Mouse (Mus musculus) hindbrain, embryonic 12.5 days (tissue): ENCODE measurements around the gene BC048562. TPM values are rescaled to one million over a fixed set of nuclear protein-coding genes. Genes with fewer than 3 reads are reported as not detected.

Source experiments
- ATAC-seq: fragments of 200-750 bp; cut with Nextera tagmentation; 2 replicates; pipeline ENCODE4 v1.8.0; 2017; ENCODE audit warnings: moderate TSS enrichment; ENCODE audit not compliant: low FRiP score
- H3K27ac ChIP-seq: fragments of 300-500 bp; sonication (generic); 2 replicates; pipeline ENCODE4 v1.5.1; 2016; ENCODE audit warnings: mild to moderate bottlenecking
- H3K27me3 ChIP-seq: fragments of 300-500 bp; sonication (generic); 2 replicates; pipeline ENCODE4 v1.6.1; 2016; ENCODE audit warnings: mild to moderate bottlenecking
- H3K36me3 ChIP-seq: fragments of 300-500 bp; sonication (generic); 2 replicates; pipeline ENCODE4 v1.6.1; 2016; ENCODE audit warnings: mild to moderate bottlenecking
- H3K4me1 ChIP-seq: fragments of 300-500 bp; sonication (generic); 2 replicates; pipeline ENCODE4 v1.6.1; 2016
- H3K4me2 ChIP-seq: fragments of 300-500 bp; sonication (generic); replicated peaks from 2 replicates; pipeline ENCODE4 v1.6.1; 2016; ENCODE audit warnings: mild to moderate bottlenecking
- H3K4me3 ChIP-seq: fragments of 300-500 bp; sonication (generic); 2 replicates; pipeline ENCODE4 v1.5.1; 2016; ENCODE audit warnings: mild to moderate bottlenecking
- H3K9ac ChIP-seq: fragments of 300-500 bp; sonication (generic); 2 replicates; pipeline ENCODE4 v1.6.1; 2016; ENCODE audit warnings: mild to moderate bottlenecking, moderate library complexity
- H3K9me3 ChIP-seq: fragments of 300-500 bp; sonication (generic); replicated peaks from 2 replicates; pipeline ENCODE4 v1.6.1; 2016; ENCODE audit warnings: mild to moderate bottlenecking
- WGBS: fragments of 180-500 bp; shearing (Covaris S2); methylation state at CpG from one replicate; pipeline ENCODE4 v1.1.7; 2016; 5-methylcytosine and 5-hydroxymethylcytosine counted together
- polyA plus RNA-seq: library from polyadenylated mRNA; unstranded; fragments of >200 nt; fragmentation: Nextera tagmentation; extraction: Ambion mirVana; gene quantifications from 2 replicates; pipeline ENCODE4 v1.2.1, GENCODE M21; 2016

Gene BC048562
- polyA plus RNA-seq, 1 experiment from 2014 or later = not detected

DNA sequence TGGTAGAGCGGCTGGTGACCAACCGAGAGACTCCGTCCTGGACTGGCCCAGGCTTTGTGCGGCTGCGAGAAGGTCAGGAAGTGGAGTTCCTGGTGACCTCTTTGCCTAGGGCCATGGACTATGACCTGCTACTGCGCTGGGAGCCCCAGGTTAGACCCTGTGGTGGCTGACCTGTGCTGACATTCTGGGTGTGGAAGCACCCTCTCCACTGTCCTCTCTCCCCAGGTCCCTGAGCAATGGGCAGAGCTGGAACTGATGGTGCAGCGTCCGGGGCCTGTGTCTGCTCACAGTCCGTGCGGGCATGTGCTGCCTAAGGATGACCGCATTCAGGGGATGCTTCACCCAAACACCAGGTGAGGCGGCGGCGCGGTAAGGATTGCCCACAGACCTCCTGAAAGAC lies 47.7 kb downstream of the BC048562 start:
- Histone ChIP-seq H3K27me3 (no peaks in the 10 kb centered on the region), H3K4me2 (no peak overlapping the region), H3K4me1 (peaks cover 16% of the 10 kb centered on the region), H3K4me3 (no peak overlapping the region), H3K36me3 (peaks cover 52% of the 10 kb centered on the region), H3K9ac (no peak overlapping the region), H3K27ac (no peak overlapping the region), H3K9me3 (no peaks in the 10 kb centered on the region)
- ATAC-seq = no peak
- WGBS = 95% methylated on average over 15 of the region's 15 CpGs

DNA sequence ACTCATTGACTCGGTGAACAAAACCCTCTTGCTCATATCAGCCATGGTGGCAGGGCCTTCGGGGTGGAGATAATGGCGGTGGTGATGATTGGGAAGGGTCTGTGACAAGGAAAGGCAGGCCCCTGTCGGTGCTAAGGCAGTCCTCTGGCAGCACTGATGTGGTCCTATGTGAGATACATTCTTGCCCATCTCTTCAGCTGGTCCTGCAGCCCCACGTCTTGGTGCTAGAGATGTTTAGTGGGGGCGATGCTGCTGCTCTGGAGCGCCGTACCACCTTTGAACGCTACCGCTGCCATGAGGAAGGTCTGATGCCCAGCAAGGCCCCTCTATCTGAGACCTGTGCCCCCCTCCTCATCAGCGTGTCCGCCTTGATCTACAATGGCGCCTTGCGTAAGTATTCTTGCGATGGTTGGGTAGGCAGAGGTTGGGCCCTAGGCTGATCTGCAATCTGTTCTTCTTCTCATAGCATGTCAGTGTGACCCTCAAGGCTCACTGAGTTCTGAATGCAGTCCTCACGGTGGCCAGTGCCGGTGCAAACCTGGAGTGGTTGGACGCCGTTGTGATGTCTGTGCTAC lies 49.1 kb downstream of the BC048562 start:
- ATAC-seq = no peak
- Histone ChIP-seq H3K9me3 (no peaks in the 10 kb centered on the region), H3K9ac (no peak overlapping the region), H3K4me2 (no peak overlapping the region), H3K27ac (no peak overlapping the region), H3K36me3 (peaks cover 54% of the 10 kb centered on the region), H3K4me1 (peaks cover 12% of the 10 kb centered on the region), H3K4me3 (no peak overlapping the region), H3K27me3 (no peaks in the 10 kb centered on the region)
- WGBS = 94% methylated on average over 19 of the region's 19 CpGs

DNA sequence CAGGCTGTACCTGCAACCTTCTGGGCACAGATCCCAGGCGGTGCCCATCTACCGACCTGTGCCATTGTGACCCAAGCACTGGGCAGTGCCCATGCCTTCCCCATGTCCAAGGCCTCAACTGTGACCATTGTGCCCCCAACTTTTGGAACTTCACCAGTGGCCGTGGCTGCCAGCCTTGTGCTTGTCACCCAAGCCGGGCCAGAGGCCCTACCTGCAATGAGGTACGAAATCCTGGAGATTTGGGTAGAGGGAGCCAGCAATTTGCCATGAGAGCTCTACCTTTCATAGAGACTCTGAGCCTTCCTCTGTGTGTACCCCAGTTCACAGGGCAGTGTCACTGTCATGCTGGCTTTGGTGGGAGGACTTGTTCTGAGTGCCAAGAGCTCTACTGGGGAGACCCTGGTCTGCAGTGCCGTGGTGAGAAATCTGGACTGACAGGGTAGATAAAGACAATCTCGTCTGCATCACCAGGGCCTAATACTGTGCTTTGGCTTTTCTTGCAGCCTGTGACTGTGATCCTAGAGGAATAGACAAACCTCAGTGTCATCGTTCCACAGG lies 50.8 kb downstream of the BC048562 start:
- Histone ChIP-seq H3K27ac (no peak overlapping the region), H3K4me1 (peaks cover 19% of the 10 kb centered on the region), H3K9me3 (no peaks in the 10 kb centered on the region), H3K4me3 (no peak overlapping the region), H3K9ac (no peak overlapping the region), H3K27me3 (no peaks in the 10 kb centered on the region), H3K4me2 (no peak overlapping the region), H3K36me3 (peaks cover 54% of the 10 kb centered on the region)
- no peak for ATAC-seq
- 93% methylated on average over 8 of the region's 8 CpGs for WGBS

DNA sequence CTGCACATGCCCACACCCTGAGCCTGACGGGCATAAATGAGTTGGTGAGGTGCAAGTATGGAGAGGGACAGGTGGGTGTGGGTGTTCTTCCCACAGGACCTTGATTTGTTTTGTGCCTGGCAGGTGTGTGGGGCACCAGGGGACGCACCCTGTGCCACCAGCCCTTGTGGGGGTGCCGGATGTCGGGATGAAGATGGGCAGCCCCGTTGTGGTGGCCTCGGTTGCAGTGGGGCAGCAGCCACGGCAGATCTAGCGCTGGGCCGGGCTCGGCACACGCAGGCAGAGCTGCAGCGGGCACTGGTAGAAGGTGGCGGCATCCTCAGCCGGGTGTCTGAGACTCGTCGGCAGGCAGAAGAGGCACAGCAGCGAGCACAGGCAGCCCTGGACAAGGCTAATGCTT lies 52.1 kb downstream of the BC048562 start:
- peaks cover 60% of the 10 kb centered on the region for H3K36me3 ChIP-seq

DNA sequence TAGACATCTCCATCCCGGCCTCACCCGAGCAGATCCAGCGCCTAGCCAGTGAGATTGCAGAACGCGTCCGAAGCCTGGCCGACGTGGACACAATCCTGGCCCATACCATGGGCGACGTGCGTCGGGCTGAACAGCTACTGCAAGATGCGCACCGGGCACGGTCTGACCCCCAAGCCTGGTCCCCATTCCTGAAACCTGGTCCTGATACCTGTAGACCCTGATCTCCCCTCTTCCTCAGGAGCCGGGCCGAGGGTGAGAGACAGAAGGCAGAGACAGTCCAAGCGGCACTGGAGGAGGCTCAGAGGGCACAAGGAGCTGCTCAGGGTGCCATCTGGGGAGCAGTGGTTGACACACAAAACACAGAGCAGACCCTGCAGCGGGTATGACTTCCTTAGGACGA lies 52.9 kb downstream of the BC048562 start:
- Histone ChIP-seq H3K27me3 (no peaks in the 10 kb centered on the region), H3K9me3 (no peaks in the 10 kb centered on the region), H3K4me3 (no peak overlapping the region), H3K27ac (peak overlapping the region; percentile 95; the same call in 1 of the 2 replicates), H3K4me2 (no peak overlapping the region), H3K9ac (no peak overlapping the region), H3K4me1 (peaks cover 25% of the 10 kb centered on the region), H3K36me3 (peaks cover 62% of the 10 kb centered on the region)
- 95% methylated on average over 20 of the region's 20 CpGs for WGBS
- ATAC-seq = no peak

More for the DNA sequence above, 52.1 kb downstream of the BC048562 start:
- no peak for ATAC-seq
- H3K27me3 ChIP-seq = no peaks in the 10 kb centered on the region
- H3K4me2 ChIP-seq = no peak overlapping the region
- peaks cover 25% of the 10 kb centered on the region for H3K4me1 ChIP-seq
- no peak overlapping the region for H3K4me3 ChIP-seq
- H3K9ac ChIP-seq = no peak overlapping the region
- H3K27ac ChIP-seq = no peak overlapping the region
- no peaks in the 10 kb centered on the region for H3K9me3 ChIP-seq
- WGBS = 97% methylated on average over 17 of the region's 17 CpGs

DNA sequence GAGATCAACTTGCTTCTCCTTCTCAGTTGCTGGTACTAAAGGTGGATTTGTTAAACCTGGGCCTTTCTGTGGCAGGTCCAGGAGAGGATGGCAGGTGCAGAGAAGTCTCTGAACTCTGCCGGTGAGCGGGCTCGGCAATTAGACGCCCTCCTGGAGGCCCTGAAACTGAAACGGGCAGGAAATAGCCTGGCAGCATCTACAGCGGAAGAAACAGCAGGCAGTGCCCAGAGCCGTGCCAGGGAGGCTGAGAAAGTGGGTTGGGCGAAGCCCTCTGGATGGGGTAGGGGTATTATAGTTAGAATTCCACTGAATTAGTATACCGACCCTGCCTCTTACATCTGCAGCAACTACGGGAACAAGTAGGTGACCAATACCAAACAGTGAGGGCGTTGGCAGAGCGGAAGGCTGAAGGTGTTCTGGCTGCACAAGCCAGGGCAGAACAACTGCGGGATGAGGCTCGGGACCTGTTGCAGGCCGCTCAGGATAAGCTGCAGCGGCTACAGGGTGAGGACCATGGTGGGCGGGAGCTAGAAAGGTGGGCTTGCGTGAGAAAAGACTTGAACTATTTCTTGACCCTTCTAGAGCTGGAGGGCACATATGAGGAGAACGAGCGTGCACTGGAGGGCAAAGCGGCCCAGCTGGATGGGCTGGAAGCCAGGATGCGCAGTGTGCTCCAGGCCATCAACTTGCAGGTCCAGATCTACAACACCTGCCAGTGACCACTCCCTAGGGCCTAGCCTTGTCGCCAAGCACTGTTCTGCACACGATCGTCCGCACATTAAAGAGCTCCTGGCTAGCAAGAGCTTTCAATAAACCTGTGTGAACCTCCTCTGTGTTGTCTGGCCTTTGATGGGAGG lies 53.6 kb downstream of the BC048562 start:
- Histone ChIP-seq H3K4me1 (peaks cover 25% of the 10 kb centered on the region), H3K4me2 (peak overlapping the region; percentile 91), H3K9me3 (no peaks in the 10 kb centered on the region), H3K4me3 (peak overlapping the region; percentile 97), H3K36me3 (peaks cover 65% of the 10 kb centered on the region), H3K27ac (peak overlapping the region; percentile 95), H3K9ac (peak overlapping the region; percentile 97), H3K27me3 (no peaks in the 10 kb centered on the region)
- peak; percentile 73; the same call in 1 of the 2 replicates for ATAC-seq
- 68% methylated on average over 26 of the region's 26 CpGs for WGBS

DNA sequence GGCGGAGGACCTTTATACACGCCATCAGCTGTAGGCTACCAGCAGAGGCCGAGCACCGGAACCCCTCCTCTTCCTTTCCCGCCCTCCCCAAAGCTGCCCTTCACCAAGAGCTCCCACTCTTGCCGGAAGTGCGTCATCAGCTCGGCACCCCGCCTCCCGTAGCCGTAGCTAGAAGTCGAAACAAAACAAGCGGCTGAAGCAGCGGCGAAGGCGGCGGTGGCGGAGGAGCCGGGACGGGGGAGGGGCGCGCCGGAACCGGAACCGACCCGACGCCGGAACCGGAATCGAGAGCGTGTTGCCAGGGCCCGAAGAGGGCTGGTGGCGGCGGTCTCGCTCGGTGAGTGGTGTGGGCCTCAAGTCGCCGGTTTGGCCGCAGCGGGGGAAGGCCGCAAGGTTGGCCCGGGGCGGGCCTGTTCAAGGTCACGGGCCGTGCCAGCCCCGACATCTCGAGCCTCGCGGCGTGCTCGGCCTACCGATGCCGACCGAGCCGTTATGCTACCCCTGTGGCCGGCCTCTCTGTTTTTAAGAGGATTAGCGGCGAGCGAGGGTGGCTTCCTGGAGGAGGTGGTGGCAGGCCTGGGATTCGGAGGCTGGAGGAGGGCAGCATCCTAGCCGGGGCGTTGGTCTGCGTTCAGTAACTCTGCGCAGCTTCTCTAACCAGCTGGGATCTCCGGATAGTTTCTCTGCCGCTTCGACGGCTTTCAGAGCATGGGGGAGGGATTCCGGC lies 54.4 kb downstream of the BC048562 start, which contains the start of gene Usp19:
TSS of gene Usp19 (plus strand) at position 44 of the 727 bp plus-strand sequence.
- H3K27me3 ChIP-seq = no peaks in the 10 kb centered on the region
- peak within 1 kb of the TSS; percentile 97 for H3K4me3 ChIP-seq
- WGBS = under 1% methylated on average over 69 of the region's 69 CpGs
- peaks cover 65% of the 10 kb centered on the region for H3K36me3 ChIP-seq
- ATAC-seq = peak; percentile 97
- H3K4me2 ChIP-seq = peak within 1 kb of the TSS; percentile 91
- no peaks in the 10 kb centered on the region for H3K9me3 ChIP-seq
- peaks cover 25% of the 10 kb centered on the region for H3K4me1 ChIP-seq
- peak within 1 kb of the TSS; percentile 95 for H3K27ac ChIP-seq
- H3K9ac ChIP-seq = peak within 1 kb of the TSS; percentile 97

DNA sequence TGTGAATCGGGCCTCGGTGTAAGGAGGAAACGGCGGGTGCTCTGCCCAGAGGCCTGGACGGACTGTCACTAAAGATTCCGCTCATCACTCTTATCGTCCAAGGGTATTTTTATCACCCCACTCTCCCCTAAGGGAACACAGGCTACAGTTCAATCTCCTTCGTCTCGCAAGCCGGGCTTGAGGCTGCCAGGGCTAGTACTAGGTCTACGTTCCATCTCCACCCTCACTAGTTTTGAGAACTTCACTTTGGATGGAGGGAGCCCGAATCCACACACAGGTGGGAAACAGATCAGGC lies 55.0 kb downstream of the BC048562 start:
- Histone ChIP-seq H3K4me1 (peaks cover 25% of the 10 kb centered on the region), H3K4me3 (peak overlapping the region; percentile 97), H3K4me2 (peak overlapping the region; percentile 91), H3K9ac (peak overlapping the region; percentile 97), H3K27ac (peak overlapping the region; percentile 95), H3K27me3 (no peaks in the 10 kb centered on the region), H3K36me3 (peaks cover 65% of the 10 kb centered on the region), H3K9me3 (no peaks in the 10 kb centered on the region)
- WGBS = 13% methylated on average over 12 of the region's 12 CpGs
- no peak for ATAC-seq

DNA sequence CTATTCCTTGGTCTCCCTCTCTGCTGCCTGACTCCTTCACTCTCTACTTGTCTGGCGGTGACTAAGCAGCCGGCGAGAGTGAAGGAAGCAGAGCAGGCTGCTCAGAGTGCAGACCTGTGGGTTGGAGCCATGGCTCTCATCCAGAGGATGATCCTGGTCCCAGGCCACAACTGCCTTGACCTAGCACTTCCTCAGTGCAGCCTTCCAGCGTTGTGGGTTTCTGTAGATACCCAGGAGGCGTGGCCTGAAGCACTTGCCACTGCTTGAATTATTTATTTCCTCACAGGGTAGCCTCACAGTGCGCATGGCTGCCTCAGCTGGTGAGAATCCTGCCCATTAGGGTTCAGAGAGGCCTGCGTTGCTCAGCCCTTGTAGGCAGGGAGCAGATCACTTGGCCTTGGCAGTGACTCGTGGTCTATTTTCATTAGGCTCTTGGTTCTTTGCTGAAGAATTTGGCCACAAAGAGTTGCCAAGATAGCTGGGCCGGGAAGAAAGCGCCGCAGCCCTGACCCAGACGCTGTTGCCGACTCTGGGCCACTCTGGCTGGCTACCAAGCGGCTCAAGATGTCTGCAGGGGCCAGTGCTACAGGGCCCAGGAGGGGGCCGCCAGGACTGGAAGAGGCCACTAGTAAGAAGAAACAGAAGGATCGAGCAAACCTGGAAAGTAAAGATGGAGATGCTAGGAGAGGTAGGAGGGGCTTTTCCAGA lies 55.9 kb downstream of the BC048562 start:
- peak overlapping the region; percentile 91 for H3K4me2 ChIP-seq
- peak overlapping the region; percentile 97 for H3K9ac ChIP-seq
- no peaks in the 10 kb centered on the region for H3K9me3 ChIP-seq
- no peak for ATAC-seq
- H3K4me1 ChIP-seq = peaks cover 25% of the 10 kb centered on the region
- peak overlapping the region; percentile 97 for H3K4me3 ChIP-seq
- H3K36me3 ChIP-seq = peaks cover 65% of the 10 kb centered on the region
- no peaks in the 10 kb centered on the region for H3K27me3 ChIP-seq
- no peak overlapping the region for H3K27ac ChIP-seq
- WGBS = 88% methylated on average over 16 of the region's 16 CpGs

DNA sequence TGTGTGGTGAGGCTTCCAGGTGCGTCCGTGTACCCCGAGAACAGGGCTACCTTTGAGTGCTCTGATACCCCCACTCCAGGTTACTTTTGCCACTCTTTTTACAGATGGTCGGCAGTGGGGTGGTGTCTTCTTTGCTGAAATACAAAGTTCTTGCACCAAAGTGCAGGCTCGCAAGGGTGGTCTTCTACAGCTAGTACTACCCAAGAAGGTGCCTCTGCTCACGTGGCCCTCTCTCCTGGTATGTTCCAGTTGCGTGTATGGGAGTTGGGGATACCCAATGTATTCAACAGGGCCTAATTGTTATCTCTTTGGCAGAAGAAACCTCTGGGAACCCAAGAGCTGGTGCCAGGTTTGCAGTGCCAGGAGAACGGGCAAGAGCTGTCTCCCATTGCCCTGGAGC lies 57.0 kb downstream of the BC048562 start:
- Histone ChIP-seq H3K9ac (no peak overlapping the region), H3K36me3 (peaks cover 68% of the 10 kb centered on the region), H3K4me2 (no peak overlapping the region), H3K27me3 (no peaks in the 10 kb centered on the region), H3K4me3 (no peak overlapping the region), H3K9me3 (no peaks in the 10 kb centered on the region), H3K27ac (no peak overlapping the region), H3K4me1 (peaks cover 25% of the 10 kb centered on the region)
- 97% methylated on average over 8 of the region's 8 CpGs for WGBS
- no peak for ATAC-seq

DNA sequence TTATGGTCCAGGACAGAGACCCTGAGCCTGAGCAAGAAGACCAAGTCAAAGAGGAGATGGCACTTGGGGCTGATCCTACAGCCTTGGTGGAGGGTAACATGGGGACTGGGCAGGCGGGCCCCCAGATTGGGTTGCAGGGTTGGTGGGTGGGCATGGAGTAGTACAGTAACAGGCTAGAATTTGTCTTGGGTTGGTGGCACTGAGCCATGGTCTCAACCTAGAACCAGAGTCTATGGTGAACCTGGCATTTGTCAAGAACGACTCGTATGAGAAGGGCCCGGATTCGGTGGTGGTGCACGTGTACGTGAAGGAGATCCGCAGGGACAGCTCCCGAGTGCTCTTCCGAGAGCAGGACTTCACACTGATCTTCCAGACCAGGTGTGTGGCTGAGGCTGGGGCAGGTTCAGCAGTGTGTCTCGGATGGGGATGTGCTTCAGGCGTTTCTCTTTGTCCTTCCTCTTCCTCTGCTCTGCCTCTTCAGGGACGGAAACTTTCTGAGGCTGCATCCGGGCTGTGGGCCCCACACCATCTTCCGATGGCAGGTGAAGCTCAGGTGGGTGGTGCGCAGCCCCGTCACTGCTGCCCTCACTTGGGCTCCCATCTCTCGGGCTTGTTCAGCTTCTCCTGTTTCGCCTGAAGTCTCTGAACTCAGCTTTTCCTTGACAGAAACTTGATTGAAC lies 58.0 kb downstream of the BC048562 start:
- Histone ChIP-seq H3K4me1 (peaks cover 25% of the 10 kb centered on the region), H3K9me3 (no peaks in the 10 kb centered on the region), H3K4me2 (no peak overlapping the region), H3K36me3 (peaks cover 69% of the 10 kb centered on the region), H3K9ac (no peak overlapping the region), H3K27ac (no peak overlapping the region), H3K27me3 (no peaks in the 10 kb centered on the region), H3K4me3 (no peak overlapping the region)
- ATAC-seq = no peak
- WGBS = 95% methylated on average over 19 of the region's 19 CpGs
